Mouse (Mus musculus) bone marrow macrophage, adult 2 months (primary cell): ENCODE data around the gene Arhgap32.

Experiments
- CTCF ChIP-seq: IDR thresholded peaks from 2 replicates; pipeline ENCODE4 v1.5.1; 2012; ENCODE audit warnings: low read depth, mild to moderate bottlenecking, low read length, moderate library complexity
- POLR2A ChIP-seq: IDR thresholded peaks from 2 replicates; pipeline ENCODE4 v1.6.1; 2012; ENCODE audit warnings: mild to moderate bottlenecking, low read depth, low read length, borderline replicate concordance

- no peak for TF ChIP-seq CTCF
- no peak for TF ChIP-seq POLR2A
Measured at GRCm38 (mm10) chr9:32137697-32138426, 21.9 kb downstream of the Arhgap32 start.
